Mouse (Mus musculus) activated CD4-positive, CD25-positive, alpha-beta regulatory T cell, adult 4 months (primary cell): ENCODE data around the gene 1700017N19Rik. TPM values are rescaled to one million over a fixed set of nuclear protein-coding genes. Genes with fewer than 3 reads are reported as not detected.

Experiments used
- ATAC-seq: one replicate; pipeline ENCODE4 v1.8.0; 2017
- polyA plus RNA-seq, 2 experiments: library from polyadenylated mRNA; unstranded; fragments of 100-300 nt; shearing (Covaris generic); gene quantifications; one replicate each; pipeline ENCODE4 v1.2.1; 2017

1700017N19Rik gene
- polyA plus RNA-seq, 2 experiments from 2014 or later = not detected

GRCm38 (mm10) chr10:100661970-100662590 lies 71.8 kb downstream of the 1700017N19Rik start:
- ATAC-seq = no peak

Other genes with a start within 250 kb of the 1700017N19Rik start
- gene Gm4302, start 249.6 kb upstream of the 1700017N19Rik start, polyA plus RNA-seq = not detected
- gene Gm4303, start 244.5 kb upstream of the 1700017N19Rik start, polyA plus RNA-seq = not detected
- not detected for gene Gm4305, start 239.4 kb upstream of the 1700017N19Rik start, polyA plus RNA-seq
- gene Gm4307, start 229.1 kb upstream of the 1700017N19Rik start, polyA plus RNA-seq = not detected
- not detected for gene Gm4312, start 207.9 kb upstream of the 1700017N19Rik start, polyA plus RNA-seq
- gene Tmtc3, start 103.1 kb upstream of the 1700017N19Rik start, polyA plus RNA-seq = 1 to 10 TPM; 1.3 to 2.9 TPM
- 1 to 10 TPM; 3.7 to 5.2 TPM for gene Cep290, start 102.9 kb upstream of the 1700017N19Rik start, polyA plus RNA-seq
- gene 4930430F08Rik, start 61 bp upstream of the 1700017N19Rik start, polyA plus RNA-seq = 10 to 100 TPM in 1 of 2 experiments, 1 to 10 TPM in 1; 8.9 to 10.6 TPM